Mouse (Mus musculus) MEL (cell line): ENCODE results near the gene Ubtd2. TPM values are rescaled to one million over a fixed set of nuclear protein-coding genes. Genes with fewer than 3 reads are reported as not detected.

Source experiments
- DNase-seq: peaks from one replicate; pipeline ENCODE4 v3.0.0; 2011; ENCODE audit warnings: low read depth, low spot score
- H3K27ac ChIP-seq: 2 replicates; pipeline ENCODE4 v1.5.1; 2012; ENCODE audit warnings: low read depth, mild to moderate bottlenecking, control low read depth, low read length, moderate library complexity; ENCODE audit not compliant: control insufficient read depth
- H3K27me3 ChIP-seq, 2 experiments: fragments of 150-350 bp in 1 of 2; sonication (generic) in 1 of 2; 2 replicates each; pipeline ENCODE4 v1.6.1; 2012; ENCODE audit warnings: low read length in 2 of 2, mild to moderate bottlenecking in 2 of 2, improper control_type of control experiment in 1 of 2, moderate library complexity in 1 of 2; ENCODE audit not compliant: insufficient read depth in 2 of 2, control insufficient read depth in 1 of 2
- H3K36me3 ChIP-seq, 2 experiments: 2 replicates each; pipeline ENCODE4 v1.6.1; 2012 to 2014; ENCODE audit warnings: low read length in 2 of 2, improper control_type of control experiment in 1 of 2, inconsistent platforms in 1 of 2, mild to moderate bottlenecking in 1 of 2; ENCODE audit not compliant: insufficient read depth in 2 of 2, control insufficient read depth in 1 of 2
- H3K4me1 ChIP-seq, 2 experiments: fragments of 150-350 bp in 1 of 2; sonication (generic) in 1 of 2; 2 replicates each; pipeline ENCODE4 v1.6.1; 2012; ENCODE audit warnings: low read length in 2 of 2, improper control_type of control experiment in 1 of 2, mild to moderate bottlenecking in 1 of 2; ENCODE audit not compliant: insufficient read depth in 2 of 2, control insufficient read depth in 1 of 2
- H3K4me3 ChIP-seq, 2 experiments: fragments of 150-350 bp in 1 of 2; sonication (generic) in 1 of 2; 2 replicates each; pipeline ENCODE4 v1.5.1; 2012; ENCODE audit warnings: low read depth in 2 of 2, low read length in 2 of 2, mild to moderate bottlenecking in 2 of 2, moderate library complexity in 2 of 2, control low read depth in 1 of 2, improper control_type of control experiment in 1 of 2; ENCODE audit not compliant: control insufficient read depth in 1 of 2, insufficient read depth in 1 of 2
- H3K79me2 ChIP-seq: 2 replicates; pipeline ENCODE4 v1.6.1; 2012; ENCODE audit warnings: mild to moderate bottlenecking, low read length, moderate library complexity; ENCODE audit not compliant: control insufficient read depth, poor library complexity, insufficient read depth
- H3K9ac ChIP-seq: 2 replicates; pipeline ENCODE4 v1.6.1; 2012; ENCODE audit warnings: low read depth, mild to moderate bottlenecking, control low read depth, low read length, moderate library complexity; ENCODE audit not compliant: control insufficient read depth, poor library complexity, severe bottlenecking
- H3K9me3 ChIP-seq: fragments of 150-350 bp; sonication (generic); replicated peaks from 2 replicates; pipeline ENCODE4 v1.6.1; 2012; ENCODE audit warnings: mild to moderate bottlenecking, low read length, improper control_type of control experiment, moderate library complexity; ENCODE audit not compliant: insufficient read depth
- BHLHE40 ChIP-seq: IDR thresholded peaks from 2 replicates; pipeline ENCODE4 v1.6.1; 2012; ENCODE audit warnings: low read depth, mild to moderate bottlenecking, inconsistent platforms, low read length, improper control_type of control experiment, borderline replicate concordance
- CHD2 ChIP-seq: IDR thresholded peaks from 2 replicates; pipeline ENCODE4 v1.6.1; 2011; ENCODE audit warnings: low read length, improper control_type of control experiment
- CTCF ChIP-seq, 3 experiments: IDR thresholded peaks in 2 of 3; conservative IDR thresholded peaks in 1 of 3; 2 replicates each; pipeline ENCODE4 v1.5.1; 2011 to 2012; ENCODE audit warnings: low read length in 3 of 3, low read depth in 2 of 3, mild to moderate bottlenecking in 2 of 3, improper control_type of control experiment in 1 of 3, inconsistent platforms in 1 of 3, mixed read lengths in 1 of 3, moderate library complexity in 1 of 3; ENCODE audit not compliant: control insufficient read depth in 1 of 3, insufficient read depth in 1 of 3, poor library complexity in 1 of 3, severe bottlenecking in 1 of 3
- E2F4 ChIP-seq: IDR thresholded peaks from 2 replicates; pipeline ENCODE4 v1.6.1; 2011; ENCODE audit warnings: low read depth, low read length, improper control_type of control experiment, borderline replicate concordance
- ETS1 ChIP-seq: IDR thresholded peaks from 2 replicates; pipeline ENCODE4 v1.6.1; 2012; ENCODE audit warnings: low read depth, mild to moderate bottlenecking, inconsistent platforms, low read length, improper control_type of control experiment, moderate library complexity
- GABPA ChIP-seq: IDR thresholded peaks from 2 replicates; pipeline ENCODE4 v1.6.1; 2012; ENCODE audit warnings: low read depth, mild to moderate bottlenecking, inconsistent platforms, low read length, improper control_type of control experiment, moderate library complexity
- GATA1 ChIP-seq: IDR thresholded peaks from 2 replicates; pipeline ENCODE4 v1.6.1; 2011; ENCODE audit warnings: low read depth, low read length, improper control_type of control experiment
- JUND ChIP-seq: IDR thresholded peaks from 2 replicates; pipeline ENCODE4 v1.6.1; 2011; ENCODE audit warnings: low read depth, mild to moderate bottlenecking, improper control_type of control experiment, low read length
- KAT2A ChIP-seq: conservative IDR thresholded peaks from 2 replicates; pipeline ENCODE4 v1.6.1; 2012; ENCODE audit warnings: low read depth, low read length, improper control_type of control experiment, inconsistent platforms
- MAFK ChIP-seq: IDR thresholded peaks from 2 replicates; pipeline ENCODE4 v1.6.1; 2011; ENCODE audit warnings: low read depth, mild to moderate bottlenecking, low read length, improper control_type of control experiment, borderline replicate concordance
- MEF2A ChIP-seq: IDR thresholded peaks from 2 replicates; pipeline ENCODE4 v1.6.1; 2014; ENCODE audit warnings: low read depth, mild to moderate bottlenecking, inconsistent platforms, low read length, improper control_type of control experiment; ENCODE audit not compliant: poor library complexity, insufficient replicate concordance, severe bottlenecking; ENCODE audit errors: extremely low read depth
- MXI1 ChIP-seq: IDR thresholded peaks from 2 replicates; pipeline ENCODE4 v1.6.1; 2011; ENCODE audit warnings: mild to moderate bottlenecking, low read depth, low read length, improper control_type of control experiment
- MYB ChIP-seq: IDR thresholded peaks from 2 replicates; pipeline ENCODE4 v1.6.1; 2011; ENCODE audit warnings: mild to moderate bottlenecking, low read depth, low read length, improper control_type of control experiment
- MYC ChIP-seq: IDR thresholded peaks from 2 replicates; pipeline ENCODE4 v1.6.1; 2011; ENCODE audit warnings: low read depth, mild to moderate bottlenecking, low read length, improper control_type of control experiment, moderate library complexity
- NELFE ChIP-seq: IDR thresholded peaks from 2 replicates; pipeline ENCODE4 v1.6.1; 2011; ENCODE audit warnings: low read depth, low read length, improper control_type of control experiment
- NRF1 ChIP-seq: IDR thresholded peaks from 2 replicates; pipeline ENCODE4 v1.6.1; 2014; ENCODE audit warnings: low read depth, mild to moderate bottlenecking, inconsistent platforms, low read length, improper control_type of control experiment, moderate library complexity; ENCODE audit not compliant: poor library complexity, insufficient read depth, severe bottlenecking
- POLR2A ChIP-seq, 2 experiments: IDR thresholded peaks; 2 replicates each; pipeline ENCODE4 v1.6.1; 2011 to 2012; ENCODE audit warnings: low read length in 2 of 2, mild to moderate bottlenecking in 2 of 2, control low read depth in 1 of 2, improper control_type of control experiment in 1 of 2, low read depth in 1 of 2, moderate library complexity in 1 of 2; ENCODE audit not compliant: control insufficient read depth in 1 of 2, insufficient read depth in 1 of 2, poor library complexity in 1 of 2
- POLR2AphosphoS2 ChIP-seq: IDR thresholded peaks from 2 replicates; pipeline ENCODE4 v1.6.1; 2011; ENCODE audit warnings: low read length, improper control_type of control experiment
- RAD21 ChIP-seq: IDR thresholded peaks from 2 replicates; pipeline ENCODE4 v1.6.1; 2011; ENCODE audit warnings: mild to moderate bottlenecking, low read depth, low read length, improper control_type of control experiment
- SIN3A ChIP-seq: IDR thresholded peaks from 2 replicates; pipeline ENCODE4 v1.6.1; 2012; ENCODE audit warnings: low read length, improper control_type of control experiment, inconsistent platforms
- TAL1 ChIP-seq: IDR thresholded peaks from 2 replicates; pipeline ENCODE4 v1.6.1; 2012; ENCODE audit warnings: mild to moderate bottlenecking, inconsistent platforms, low read length, moderate library complexity, mixed read lengths
- TBP ChIP-seq: IDR thresholded peaks from 2 replicates; pipeline ENCODE4 v1.8.0; 2011; ENCODE audit warnings: low read depth, low read length, improper control_type of control experiment
- TCF12 ChIP-seq: IDR thresholded peaks from 2 replicates; pipeline ENCODE4 v1.6.1; 2014; ENCODE audit warnings: low read depth, mild to moderate bottlenecking, inconsistent platforms, low read length, improper control_type of control experiment, moderate library complexity
- UBTF ChIP-seq: IDR thresholded peaks from 2 replicates; pipeline ENCODE4 v1.6.1; 2012; ENCODE audit warnings: low read depth, mild to moderate bottlenecking, inconsistent platforms, low read length, improper control_type of control experiment, moderate library complexity, borderline replicate concordance; ENCODE audit not compliant: insufficient read depth
- USF1 ChIP-seq: IDR thresholded peaks from 2 replicates; pipeline ENCODE4 v1.6.1; 2014; ENCODE audit warnings: low read depth, mild to moderate bottlenecking, inconsistent platforms, low read length, improper control_type of control experiment, moderate library complexity
- ZC3H11A ChIP-seq: IDR thresholded peaks from 2 replicates; pipeline ENCODE4 v1.6.1; 2012; ENCODE audit warnings: low read depth, mild to moderate bottlenecking, inconsistent platforms, low read length, improper control_type of control experiment
- polyA plus RNA-seq, 2 experiments: library from polyadenylated mRNA; stranded (reverse) in 1 of 2; unstranded in 1 of 2; fragments of >175 nt in 1 of 2; fragments of >200 nt in 1 of 2; gene quantifications; 2 replicates each; pipeline versions ENCODE4 v1.2.1 to v1.2.4; 2012; ENCODE audit warnings: low replicate concordance in 2 of 2, low read depth in 1 of 2; ENCODE audit not compliant: insufficient read length in 2 of 2, insufficient read depth in 1 of 2, missing spikeins in 1 of 2
- total RNA-seq: library from RNA; depleted of rRNA; stranded (reverse); fragments of 300-350 nt; gene quantifications from 2 replicates; pipeline ENCODE4 v1.2.3, GENCODE M21; 2012

The Ubtd2 gene
- total and polyA plus RNA-seq, 3 experiments = 25.7 to 28.7 TPM; not detected in 1

DNA sequence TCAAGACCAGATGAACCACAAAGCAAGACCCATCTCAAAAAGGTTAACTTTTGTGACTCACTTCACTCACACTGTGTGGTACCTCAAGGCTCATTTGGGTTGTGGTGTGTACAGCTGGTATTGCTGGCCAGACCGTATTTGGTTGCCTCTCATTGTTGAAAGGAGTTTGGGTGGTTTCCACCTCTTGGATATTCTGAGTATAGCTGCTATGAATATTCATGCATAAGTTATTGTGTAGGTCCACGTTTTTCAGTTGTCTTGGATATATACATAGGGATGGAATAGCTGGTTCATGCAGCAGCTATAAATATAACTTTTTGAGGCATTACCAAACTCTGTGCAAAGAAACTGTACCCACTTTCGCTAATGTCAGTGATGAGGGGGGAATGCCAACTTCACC is 12.6 kb upstream of the Ubtd2 start:
- Histone ChIP-seq H3K4me1 (peaks cover 1 to 4% of the 10 kb centered on the region in 2 experiments; a peak in 2 of 4 replicates), H3K27me3 (no peaks in the 10 kb centered on the region), H3K36me3 (peaks cover 0 to 10% of the 10 kb centered on the region in 2 experiments; a peak in 2 of 4 replicates), H3K27ac (no peak overlapping the region), H3K4me3 (no peak overlapping the region), H3K79me2 (no peaks in the 10 kb centered on the region), H3K9me3 (no peaks in the 10 kb centered on the region), H3K9ac (no peak overlapping the region)
- DNase-seq = no peak
- TF ChIP-seq CHD2 = no peak
- TF ChIP-seq UBTF = no peak
- no peak for TF ChIP-seq MEF2A
- no peak for TF ChIP-seq SIN3A
- no peak for TF ChIP-seq CTCF (IDR thresholded peaks at IDR 0.05 in 2 of 3, conservative IDR thresholded peaks at IDR 0.05 in 1 of 3; ENCODE audit: control insufficient read depth in 1 of 3, insufficient read depth in 1 of 3, low read depth in 2 of 3, low read length in 3 of 3, poor library complexity in 1 of 3, severe bottlenecking in 1 of 3)
- no peak for TF ChIP-seq GATA1
- no peak for TF ChIP-seq MXI1
- TF ChIP-seq JUND = no peak
- no peak for TF ChIP-seq MAFK
- TF ChIP-seq TBP = no peak
- no peak for TF ChIP-seq POLR2AphosphoS2
- no peak for TF ChIP-seq ETS1
- TF ChIP-seq KAT2A = no peak
- TF ChIP-seq E2F4 = no peak
- TF ChIP-seq TAL1 = no peak
- no peak for TF ChIP-seq TCF12
- no peak for TF ChIP-seq NRF1
- no peak for TF ChIP-seq RAD21

- Histone ChIP-seq H3K4me3 (no peak overlapping the region), H3K27ac (no peak overlapping the region), H3K27me3 (no peaks in the 10 kb centered on the region), H3K4me1 (peaks cover 1 to 4% of the 10 kb centered on the region in 2 experiments; a peak in 2 of 4 replicates), H3K9me3 (no peaks in the 10 kb centered on the region), H3K9ac (no peak overlapping the region), H3K79me2 (no peaks in the 10 kb centered on the region), H3K36me3 (peaks cover 0 to 10% of the 10 kb centered on the region in 2 experiments; a peak in 2 of 4 replicates)
- TF ChIP-seq MYC (no peak), BHLHE40 (no peak), NELFE (no peak), GABPA (no peak), MYB (no peak), ETS1 (no peak), ZC3H11A (no peak), CHD2 (no peak), POLR2A (IDR thresholded peaks at IDR 0.05; ENCODE audit: control insufficient read depth in 1 of 2, insufficient read depth in 1 of 2, low read depth in 1 of 2, low read length in 2 of 2, poor library complexity in 1 of 2) (no peak), USF1 (no peak)
- DNase-seq = no peak
Observed at GRCm38 (mm10) chr11:32444266-32444665, 10.9 kb upstream of the Ubtd2 start.
